Mouse (Mus musculus) liver, postnatal 0 days (tissue): ENCODE results near the gene Slx1b.

ENCODE experiments used
- CTCF ChIP-seq: sonication (generic); IDR thresholded peaks from 2 replicates; pipeline ENCODE4 v1.5.1; 2016; ENCODE audit warnings: antibody characterized with exemption, low read depth
- EP300 ChIP-seq: IDR thresholded peaks from 2 replicates; pipeline ENCODE4 v1.6.1; 2016; ENCODE audit warnings: antibody characterized with exemption, low read depth, mild to moderate bottlenecking

- TF ChIP-seq CTCF = no peak
- TF ChIP-seq EP300 = no peak
Measured at GRCm38 (mm10) chr7:126663646-126664045, 31.9 kb downstream of the Slx1b start.
